Mouse (Mus musculus) kidney, adult 11 months (tissue): ENCODE measurements around the gene Eif4ebp2.
A peak's percentile ranks its signal among the peaks of the same experiment; 100 is the strongest.
"Not testable (repeated sequence)": the region's sequence is repeated elsewhere in the genome, so short reads cannot be mapped to it uniquely, and the experiment has no call there.

Experiments
- DNase-seq: peaks from one replicate; pipeline ENCODE4 v3.0.0; 2022

Gene Eif4ebp2

GRCm38 (mm10) chr10:61457182-61457581 lies 4.7 kb upstream of the Eif4ebp2 start:
- DNase-seq = no peak

GRCm38 (mm10) chr10:61453171-61453570 lies 710 bp upstream of the Eif4ebp2 start:
- not testable (repeated sequence) for DNase-seq

GRCm38 (mm10) chr10:61451931-61452617 lies 387 bp downstream of the Eif4ebp2 start:
- peak; percentile 43 for DNase-seq

- peak; percentile 57 for DNase-seq
Observed at GRCm38 (mm10) chr10:61451463-61451930, 964 bp downstream of the Eif4ebp2 start.

- no peak for DNase-seq
Observed at GRCm38 (mm10) chr10:61448834-61449233, 3.6 kb downstream of the Eif4ebp2 start.

- DNase-seq = no peak
Observed at GRCm38 (mm10) chr10:61447581-61448353, 4.7 kb downstream of the Eif4ebp2 start.

GRCm38 (mm10) chr10:61445016-61445415 lies 7.4 kb downstream of the Eif4ebp2 start:
- no peak for DNase-seq

GRCm38 (mm10) chr10:61443876-61444275 lies 8.6 kb downstream of the Eif4ebp2 start:
- no peak for DNase-seq

GRCm38 (mm10) chr10:61443456-61443855 lies 9.0 kb downstream of the Eif4ebp2 start:
- no peak for DNase-seq

- peak; percentile 83 for DNase-seq
Observed at GRCm38 (mm10) chr10:61440202-61440800, 12.2 kb downstream of the Eif4ebp2 start.

- no peak for DNase-seq
Observed at GRCm38 (mm10) chr10:61431375-61431774, 21.1 kb downstream of the Eif4ebp2 start.

GRCm38 (mm10) chr10:61429043-61429442 lies 23.4 kb downstream of the Eif4ebp2 start:
- no peak for DNase-seq

- no peak for DNase-seq
Observed at GRCm38 (mm10) chr10:61428416-61428815, 24.0 kb downstream of the Eif4ebp2 start.

GRCm38 (mm10) chr10:61427951-61428350 lies 24.5 kb downstream of the Eif4ebp2 start:
- no peak for DNase-seq

GRCm38 (mm10) chr10:61426251-61426757 lies 26.2 kb downstream of the Eif4ebp2 start:
- peak; percentile 55 for DNase-seq

- DNase-seq = peak; percentile 66
Observed at GRCm38 (mm10) chr10:61425047-61425446, 27.4 kb downstream of the Eif4ebp2 start.

GRCm38 (mm10) chr10:61424500-61424899 lies 28.0 kb downstream of the Eif4ebp2 start:
- DNase-seq = no peak

GRCm38 (mm10) chr10:61423289-61423688 lies 29.2 kb downstream of the Eif4ebp2 start:
- DNase-seq = no peak

- no peak for DNase-seq
Observed at GRCm38 (mm10) chr10:61422861-61423260, 29.6 kb downstream of the Eif4ebp2 start.

GRCm38 (mm10) chr10:61420011-61420410 lies 32.5 kb downstream of the Eif4ebp2 start:
- no peak for DNase-seq

- DNase-seq = no peak
Observed at GRCm38 (mm10) chr10:61419146-61419545, 33.3 kb downstream of the Eif4ebp2 start.

GRCm38 (mm10) chr10:61418131-61418900 lies 34.1 kb downstream of the Eif4ebp2 start:
- DNase-seq = no peak

GRCm38 (mm10) chr10:61417672-61418071 lies 34.8 kb downstream of the Eif4ebp2 start, which contains the start of gene Nodal:
TSS of gene Nodal (plus strand) at chr10:61417972.
- DNase-seq = no peak
